Mouse (Mus musculus): ENCODE data around the gene Hivep3.

GRCm38 (mm10) chr4:120048274-120048673 lies 314.7 kb downstream of the Hivep3 start:
- TF ChIP-seq CTCF (IDR thresholded peaks at IDR 0.05; ENCODE audit: borderline replicate concordance, control insufficient read depth, extremely low read depth, insufficient read depth, low read length, poor library complexity) (no peak), POLR2A (IDR thresholded peaks at IDR 0.05; ENCODE audit: control insufficient read depth, extremely low read depth, insufficient read depth, low read length, poor library complexity) (no peak)

Data from thymus, adult 2 months (tissue).